Mouse (Mus musculus) inflammation-experienced regulatory T-cells, adult 16 weeks (primary cell): Measurements from ENCODE around the gene Wnt9b. TPM values are rescaled to one million over a fixed set of nuclear protein-coding genes. Genes with fewer than 3 reads are reported as not detected.

ENCODE experiments used
- polyA plus RNA-seq: library from polyadenylated mRNA; unstranded; fragments of 100-300 nt; shearing (Covaris generic); gene quantifications from one replicate; pipeline ENCODE4 v1.2.1, GENCODE M21; 2017

Wnt9b gene
- polyA plus RNA-seq: not detected

GRCm38 (mm10) chr11:103749306-103750089 is at the start of gene Wnt9b:
Gene Wnt9b (minus strand): TSS chr11:103749821.

DNA sequence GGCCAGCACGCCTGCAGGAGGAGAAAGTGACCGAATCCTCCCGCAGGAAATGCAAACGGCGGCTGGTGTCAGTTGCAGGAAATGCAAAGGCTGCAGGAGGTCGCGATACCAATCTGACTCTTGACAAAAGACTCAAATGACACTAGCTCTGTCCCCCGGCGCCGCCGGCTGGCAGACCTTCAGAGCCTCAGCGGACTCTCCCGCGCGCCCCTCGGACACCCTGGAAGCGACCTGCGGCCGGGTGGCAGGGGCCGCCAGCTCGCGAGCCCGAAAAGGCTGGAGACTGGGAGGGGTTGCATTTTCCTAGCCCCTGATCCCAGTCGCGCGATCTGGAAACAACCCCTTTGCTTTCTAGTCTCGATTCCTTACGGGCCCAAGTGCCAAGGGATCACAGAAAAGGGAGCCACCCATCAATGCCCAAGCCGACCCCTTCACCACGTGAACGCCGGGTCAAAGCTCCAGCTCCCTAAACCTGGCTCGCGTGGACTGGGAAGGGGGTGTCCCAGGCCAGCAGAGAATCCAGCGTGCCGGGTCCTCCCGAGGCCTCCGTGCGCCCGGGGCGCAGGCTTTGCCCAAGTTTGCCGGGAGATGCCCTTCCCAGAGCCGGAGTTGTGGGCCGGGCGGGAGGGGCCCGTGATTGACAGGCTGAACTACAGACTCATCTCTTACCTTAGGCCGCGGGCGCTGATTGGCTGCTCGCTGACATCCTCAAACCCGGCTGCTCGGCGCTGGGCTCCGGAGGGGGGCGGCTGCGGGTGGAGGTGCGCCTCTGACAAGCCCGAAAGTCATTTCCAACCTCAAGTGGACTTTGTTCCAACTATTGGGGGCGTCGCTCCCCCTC is 24.0 kb upstream of the Wnt9b start, which contains the start of gene Wnt3:
Gene Wnt3 (plus strand): TSS at position 764 of the 841 bp plus-strand sequence.

GRCm38 (mm10) chr11:103697565-103698176 is 52.0 kb downstream of the Wnt9b start, which contains the start of gene Gosr2:
Gene Gosr2 (minus strand): TSS chr11:103697898.

Other genes starting within 250 kb of the Wnt9b start
- gene Lrrc37a, start 245.2 kb downstream of the Wnt9b start, polyA plus RNA-seq: not detected
- not detected for gene Gm884, start 128.7 kb downstream of the Wnt9b start, polyA plus RNA-seq
- gene Lyzl6, start 110.9 kb downstream of the Wnt9b start, polyA plus RNA-seq: not detected
- not detected for gene Rprml, start 100.3 kb downstream of the Wnt9b start, polyA plus RNA-seq
- gene Gosr2, start 51.9 kb downstream of the Wnt9b start, polyA plus RNA-seq: 150 TPM
- gene Wnt3, start 24.3 kb upstream of the Wnt9b start, polyA plus RNA-seq: 4.8 TPM
- 90.8 TPM for gene Nsf, start 204.2 kb upstream of the Wnt9b start, polyA plus RNA-seq
- 17.7 TPM for gene Arf2, start 216.9 kb upstream of the Wnt9b start, polyA plus RNA-seq